Mouse (Mus musculus) MEL (cell line): ENCODE results near the gene Slc18a2. TPM values are rescaled to one million over a fixed set of nuclear protein-coding genes. Genes with fewer than 3 reads are reported as not detected.
A peak's percentile ranks its signal among the peaks of the same experiment; 100 is the strongest.

Source experiments
- DNase-seq: peaks from one replicate; pipeline ENCODE4 v3.0.0; 2011; ENCODE audit warnings: low read depth, low spot score
- H3K27ac ChIP-seq: 2 replicates; pipeline ENCODE4 v1.5.1; 2012; ENCODE audit warnings: low read depth, mild to moderate bottlenecking, control low read depth, low read length, moderate library complexity; ENCODE audit not compliant: control insufficient read depth
- H3K27me3 ChIP-seq, 2 experiments: fragments of 150-350 bp in 1 of 2; sonication (generic) in 1 of 2; 2 replicates each; pipeline ENCODE4 v1.6.1; 2012; ENCODE audit warnings: low read length in 2 of 2, mild to moderate bottlenecking in 2 of 2, improper control_type of control experiment in 1 of 2, moderate library complexity in 1 of 2; ENCODE audit not compliant: insufficient read depth in 2 of 2, control insufficient read depth in 1 of 2
- H3K36me3 ChIP-seq, 2 experiments: 2 replicates each; pipeline ENCODE4 v1.6.1; 2012 to 2014; ENCODE audit warnings: low read length in 2 of 2, improper control_type of control experiment in 1 of 2, inconsistent platforms in 1 of 2, mild to moderate bottlenecking in 1 of 2; ENCODE audit not compliant: insufficient read depth in 2 of 2, control insufficient read depth in 1 of 2
- H3K4me1 ChIP-seq, 2 experiments: fragments of 150-350 bp in 1 of 2; sonication (generic) in 1 of 2; 2 replicates each; pipeline ENCODE4 v1.6.1; 2012; ENCODE audit warnings: low read length in 2 of 2, improper control_type of control experiment in 1 of 2, mild to moderate bottlenecking in 1 of 2; ENCODE audit not compliant: insufficient read depth in 2 of 2, control insufficient read depth in 1 of 2
- H3K4me3 ChIP-seq, 2 experiments: fragments of 150-350 bp in 1 of 2; sonication (generic) in 1 of 2; 2 replicates each; pipeline ENCODE4 v1.5.1; 2012; ENCODE audit warnings: low read depth in 2 of 2, low read length in 2 of 2, mild to moderate bottlenecking in 2 of 2, moderate library complexity in 2 of 2, control low read depth in 1 of 2, improper control_type of control experiment in 1 of 2; ENCODE audit not compliant: control insufficient read depth in 1 of 2, insufficient read depth in 1 of 2
- H3K79me2 ChIP-seq: 2 replicates; pipeline ENCODE4 v1.6.1; 2012; ENCODE audit warnings: mild to moderate bottlenecking, low read length, moderate library complexity; ENCODE audit not compliant: control insufficient read depth, poor library complexity, insufficient read depth
- H3K9ac ChIP-seq: 2 replicates; pipeline ENCODE4 v1.6.1; 2012; ENCODE audit warnings: low read depth, mild to moderate bottlenecking, control low read depth, low read length, moderate library complexity; ENCODE audit not compliant: control insufficient read depth, poor library complexity, severe bottlenecking
- H3K9me3 ChIP-seq: fragments of 150-350 bp; sonication (generic); replicated peaks from 2 replicates; pipeline ENCODE4 v1.6.1; 2012; ENCODE audit warnings: mild to moderate bottlenecking, low read length, improper control_type of control experiment, moderate library complexity; ENCODE audit not compliant: insufficient read depth
- CHD1 ChIP-seq: IDR thresholded peaks from 2 replicates; pipeline ENCODE4 v1.6.1; 2012; ENCODE audit warnings: low read depth, mild to moderate bottlenecking, inconsistent platforms, low read length, improper control_type of control experiment
- CHD2 ChIP-seq: IDR thresholded peaks from 2 replicates; pipeline ENCODE4 v1.6.1; 2011; ENCODE audit warnings: low read length, improper control_type of control experiment
- CTCF ChIP-seq, 3 experiments: IDR thresholded peaks in 2 of 3; conservative IDR thresholded peaks in 1 of 3; 2 replicates each; pipeline ENCODE4 v1.5.1; 2011 to 2012; ENCODE audit warnings: low read length in 3 of 3, low read depth in 2 of 3, mild to moderate bottlenecking in 2 of 3, improper control_type of control experiment in 1 of 3, inconsistent platforms in 1 of 3, mixed read lengths in 1 of 3, moderate library complexity in 1 of 3; ENCODE audit not compliant: control insufficient read depth in 1 of 3, insufficient read depth in 1 of 3, poor library complexity in 1 of 3, severe bottlenecking in 1 of 3
- ELF1 ChIP-seq: IDR thresholded peaks from 2 replicates; pipeline ENCODE4 v1.6.1; 2014; ENCODE audit warnings: low read depth, mild to moderate bottlenecking, inconsistent platforms, low read length, improper control_type of control experiment, moderate library complexity
- EP300 ChIP-seq, 2 experiments: IDR thresholded peaks; 2 replicates each; pipeline ENCODE4 v1.6.1; 2011; ENCODE audit warnings: improper control_type of control experiment in 2 of 2, low read length in 2 of 2, low read depth in 1 of 2, mild to moderate bottlenecking in 1 of 2
- GABPA ChIP-seq: IDR thresholded peaks from 2 replicates; pipeline ENCODE4 v1.6.1; 2012; ENCODE audit warnings: low read depth, mild to moderate bottlenecking, inconsistent platforms, low read length, improper control_type of control experiment, moderate library complexity
- GATA1 ChIP-seq: IDR thresholded peaks from 2 replicates; pipeline ENCODE4 v1.6.1; 2011; ENCODE audit warnings: low read depth, low read length, improper control_type of control experiment
- HCFC1 ChIP-seq: IDR thresholded peaks from 2 replicates; pipeline ENCODE4 v1.6.1; 2012; ENCODE audit warnings: low read depth, mild to moderate bottlenecking, inconsistent platforms, low read length, improper control_type of control experiment, moderate library complexity
- JUND ChIP-seq: IDR thresholded peaks from 2 replicates; pipeline ENCODE4 v1.6.1; 2011; ENCODE audit warnings: low read depth, mild to moderate bottlenecking, improper control_type of control experiment, low read length
- MAZ ChIP-seq: IDR thresholded peaks from 2 replicates; pipeline ENCODE4 v1.6.1; 2012; ENCODE audit warnings: low read depth, mild to moderate bottlenecking, inconsistent platforms, low read length, improper control_type of control experiment
- MEF2A ChIP-seq: IDR thresholded peaks from 2 replicates; pipeline ENCODE4 v1.6.1; 2014; ENCODE audit warnings: low read depth, mild to moderate bottlenecking, inconsistent platforms, low read length, improper control_type of control experiment; ENCODE audit not compliant: poor library complexity, insufficient replicate concordance, severe bottlenecking; ENCODE audit errors: extremely low read depth
- MXI1 ChIP-seq: IDR thresholded peaks from 2 replicates; pipeline ENCODE4 v1.6.1; 2011; ENCODE audit warnings: mild to moderate bottlenecking, low read depth, low read length, improper control_type of control experiment
- MYB ChIP-seq: IDR thresholded peaks from 2 replicates; pipeline ENCODE4 v1.6.1; 2011; ENCODE audit warnings: mild to moderate bottlenecking, low read depth, low read length, improper control_type of control experiment
- NELFE ChIP-seq: IDR thresholded peaks from 2 replicates; pipeline ENCODE4 v1.6.1; 2011; ENCODE audit warnings: low read depth, low read length, improper control_type of control experiment
- NRF1 ChIP-seq: IDR thresholded peaks from 2 replicates; pipeline ENCODE4 v1.6.1; 2014; ENCODE audit warnings: low read depth, mild to moderate bottlenecking, inconsistent platforms, low read length, improper control_type of control experiment, moderate library complexity; ENCODE audit not compliant: poor library complexity, insufficient read depth, severe bottlenecking
- POLR2A ChIP-seq, 2 experiments: IDR thresholded peaks; 2 replicates each; pipeline ENCODE4 v1.6.1; 2011 to 2012; ENCODE audit warnings: low read length in 2 of 2, mild to moderate bottlenecking in 2 of 2, control low read depth in 1 of 2, improper control_type of control experiment in 1 of 2, low read depth in 1 of 2, moderate library complexity in 1 of 2; ENCODE audit not compliant: control insufficient read depth in 1 of 2, insufficient read depth in 1 of 2, poor library complexity in 1 of 2
- POLR2AphosphoS2 ChIP-seq: IDR thresholded peaks from 2 replicates; pipeline ENCODE4 v1.6.1; 2011; ENCODE audit warnings: low read length, improper control_type of control experiment
- POLR2AphosphoS5 ChIP-seq: IDR thresholded peaks from 2 replicates; pipeline ENCODE4 v1.6.1; 2012; ENCODE audit warnings: low read depth, borderline replicate concordance, mild to moderate bottlenecking, inconsistent platforms, low read length, moderate library complexity, mixed read lengths
- RAD21 ChIP-seq: IDR thresholded peaks from 2 replicates; pipeline ENCODE4 v1.6.1; 2011; ENCODE audit warnings: mild to moderate bottlenecking, low read depth, low read length, improper control_type of control experiment
- RCOR1 ChIP-seq: IDR thresholded peaks from 2 replicates; pipeline ENCODE4 v1.6.1; 2012; ENCODE audit warnings: low read depth, mild to moderate bottlenecking, inconsistent platforms, low read length, improper control_type of control experiment
- SIN3A ChIP-seq: IDR thresholded peaks from 2 replicates; pipeline ENCODE4 v1.6.1; 2012; ENCODE audit warnings: low read length, improper control_type of control experiment, inconsistent platforms
- SMC3 ChIP-seq: IDR thresholded peaks from 2 replicates; pipeline ENCODE4 v1.6.1; 2011; ENCODE audit warnings: low read depth, low read length, improper control_type of control experiment
- TBP ChIP-seq: IDR thresholded peaks from 2 replicates; pipeline ENCODE4 v1.8.0; 2011; ENCODE audit warnings: low read depth, low read length, improper control_type of control experiment
- ZC3H11A ChIP-seq: IDR thresholded peaks from 2 replicates; pipeline ENCODE4 v1.6.1; 2012; ENCODE audit warnings: low read depth, mild to moderate bottlenecking, inconsistent platforms, low read length, improper control_type of control experiment
- ZNF384 ChIP-seq: IDR thresholded peaks from 2 replicates; pipeline ENCODE4 v1.6.1; 2012; ENCODE audit warnings: low read depth, mild to moderate bottlenecking, inconsistent platforms, low read length, improper control_type of control experiment
- polyA plus RNA-seq, 2 experiments: library from polyadenylated mRNA; stranded (reverse) in 1 of 2; unstranded in 1 of 2; fragments of >175 nt in 1 of 2; fragments of >200 nt in 1 of 2; gene quantifications; 2 replicates each; pipeline versions ENCODE4 v1.2.1 to v1.2.4; 2012; ENCODE audit warnings: low replicate concordance in 2 of 2, low read depth in 1 of 2; ENCODE audit not compliant: insufficient read length in 2 of 2, insufficient read depth in 1 of 2, missing spikeins in 1 of 2
- total RNA-seq: library from RNA; depleted of rRNA; stranded (reverse); fragments of 300-350 nt; gene quantifications from 2 replicates; pipeline ENCODE4 v1.2.3, GENCODE M21; 2012

Slc18a2 gene
- total and polyA plus RNA-seq, 3 experiments = 1.5 to 4.2 TPM; not detected in 1

- TF ChIP-seq JUND (peak; percentile 67; the same call in 1 of the 2 replicates), GATA1 (0 out of 2 replicates have a peak, but pooled peaks have one; percentile 12), MAZ (peak; percentile 29; the same call in 1 of the 2 replicates), HCFC1 (0 out of 2 replicates have a peak, but pooled peaks have one; percentile 39), ZC3H11A (peak; percentile 100), MXI1 (peak; percentile 19; the same call in 1 of the 2 replicates), TBP (peak; percentile 63), NELFE (no peak), SIN3A (peak; percentile 65; the same call in 1 of the 2 replicates), NRF1 (peak; percentile 10; the same call in 1 of the 2 replicates), POLR2AphosphoS2 (no peak), CTCF (IDR thresholded peaks at IDR 0.05 in 2 of 3, conservative IDR thresholded peaks at IDR 0.05 in 1 of 3; ENCODE audit: control insufficient read depth in 1 of 3, insufficient read depth in 1 of 3, low read depth in 2 of 3, low read length in 3 of 3, poor library complexity in 1 of 3, severe bottlenecking in 1 of 3) (peak in 2 of 3 experiments; percentile 100), SMC3 (peak; percentile 100), MYB (no peak), CHD1 (no peak), GABPA (no peak), ZNF384 (peak; percentile 50; the same call in 1 of the 2 replicates), RAD21 (peak; percentile 100)
- DNase-seq = peak; percentile 88
- H3K27ac ChIP-seq = no peak overlapping the region
- H3K79me2 ChIP-seq = no peaks in the 10 kb centered on the region
- 0 out of 4 replicates have a peak overlapping the region, but pooled peaks of 1 of the 2 experiments have one; percentile 7 for H3K4me3 ChIP-seq
- no peaks in the 10 kb centered on the region for H3K4me1 ChIP-seq
- H3K9me3 ChIP-seq = no peaks in the 10 kb centered on the region
- no peaks in the 10 kb centered on the region; a peak in 1 of 4 replicates for H3K27me3 ChIP-seq
- no peaks in the 10 kb centered on the region for H3K36me3 ChIP-seq
- H3K9ac ChIP-seq = no peak overlapping the region
Observed at GRCm38 (mm10) chr19:59239124-59239817, 21.4 kb upstream of the Slc18a2 start.

- H3K9me3 ChIP-seq = no peaks in the 10 kb centered on the region
- H3K79me2 ChIP-seq = no peaks in the 10 kb centered on the region
- TF ChIP-seq CTCF (IDR thresholded peaks at IDR 0.05 in 2 of 3, conservative IDR thresholded peaks at IDR 0.05 in 1 of 3; ENCODE audit: control insufficient read depth in 1 of 3, insufficient read depth in 1 of 3, low read depth in 2 of 3, low read length in 3 of 3, poor library complexity in 1 of 3, severe bottlenecking in 1 of 3) (no peak), POLR2AphosphoS5 (no peak), HCFC1 (no peak), SIN3A (no peak), RAD21 (no peak), POLR2A (IDR thresholded peaks at IDR 0.05; ENCODE audit: control insufficient read depth in 1 of 2, insufficient read depth in 1 of 2, low read depth in 1 of 2, low read length in 2 of 2, poor library complexity in 1 of 2) (no peak), ZC3H11A (no peak), GATA1 (no peak), EP300 (IDR thresholded peaks at IDR 0.05; ENCODE audit: low read depth in 1 of 2, low read length in 2 of 2) (no peak), NELFE (no peak), RCOR1 (no peak), CHD1 (no peak), ELF1 (no peak), CHD2 (no peak), MEF2A (no peak)
- H3K36me3 ChIP-seq = no peaks in the 10 kb centered on the region
- H3K4me3 ChIP-seq = no peak overlapping the region
- DNase-seq = no peak
- no peak overlapping the region for H3K27ac ChIP-seq
- no peak overlapping the region for H3K9ac ChIP-seq
- no peaks in the 10 kb centered on the region for H3K4me1 ChIP-seq
- no peaks in the 10 kb centered on the region; a peak in 1 of 4 replicates for H3K27me3 ChIP-seq
Observed at GRCm38 (mm10) chr19:59241987-59242386, 18.7 kb upstream of the Slc18a2 start.
